Mouse (Mus musculus) MEL (cell line): ENCODE data around the gene Prss21. TPM values are rescaled to one million over a fixed set of nuclear protein-coding genes. Genes with fewer than 3 reads are reported as not detected.
A peak's percentile ranks its signal among the peaks of the same experiment; 100 is the strongest.

Experiments used
- DNase-seq: peaks from one replicate; pipeline ENCODE4 v3.0.0; 2011; ENCODE audit warnings: low read depth, low spot score
- H3K27ac ChIP-seq: 2 replicates; pipeline ENCODE4 v1.5.1; 2012; ENCODE audit warnings: low read depth, mild to moderate bottlenecking, control low read depth, low read length, moderate library complexity; ENCODE audit not compliant: control insufficient read depth
- H3K27me3 ChIP-seq, 2 experiments: fragments of 150-350 bp in 1 of 2; sonication (generic) in 1 of 2; 2 replicates each; pipeline ENCODE4 v1.6.1; 2012; ENCODE audit warnings: low read length in 2 of 2, mild to moderate bottlenecking in 2 of 2, improper control_type of control experiment in 1 of 2, moderate library complexity in 1 of 2; ENCODE audit not compliant: insufficient read depth in 2 of 2, control insufficient read depth in 1 of 2
- H3K36me3 ChIP-seq, 2 experiments: 2 replicates each; pipeline ENCODE4 v1.6.1; 2012 to 2014; ENCODE audit warnings: low read length in 2 of 2, improper control_type of control experiment in 1 of 2, inconsistent platforms in 1 of 2, mild to moderate bottlenecking in 1 of 2; ENCODE audit not compliant: insufficient read depth in 2 of 2, control insufficient read depth in 1 of 2
- H3K4me1 ChIP-seq, 2 experiments: fragments of 150-350 bp in 1 of 2; sonication (generic) in 1 of 2; 2 replicates each; pipeline ENCODE4 v1.6.1; 2012; ENCODE audit warnings: low read length in 2 of 2, improper control_type of control experiment in 1 of 2, mild to moderate bottlenecking in 1 of 2; ENCODE audit not compliant: insufficient read depth in 2 of 2, control insufficient read depth in 1 of 2
- H3K4me3 ChIP-seq, 2 experiments: fragments of 150-350 bp in 1 of 2; sonication (generic) in 1 of 2; 2 replicates each; pipeline ENCODE4 v1.5.1; 2012; ENCODE audit warnings: low read depth in 2 of 2, low read length in 2 of 2, mild to moderate bottlenecking in 2 of 2, moderate library complexity in 2 of 2, control low read depth in 1 of 2, improper control_type of control experiment in 1 of 2; ENCODE audit not compliant: control insufficient read depth in 1 of 2, insufficient read depth in 1 of 2
- H3K79me2 ChIP-seq: 2 replicates; pipeline ENCODE4 v1.6.1; 2012; ENCODE audit warnings: mild to moderate bottlenecking, low read length, moderate library complexity; ENCODE audit not compliant: control insufficient read depth, poor library complexity, insufficient read depth
- H3K9ac ChIP-seq: 2 replicates; pipeline ENCODE4 v1.6.1; 2012; ENCODE audit warnings: low read depth, mild to moderate bottlenecking, control low read depth, low read length, moderate library complexity; ENCODE audit not compliant: control insufficient read depth, poor library complexity, severe bottlenecking
- H3K9me3 ChIP-seq: fragments of 150-350 bp; sonication (generic); replicated peaks from 2 replicates; pipeline ENCODE4 v1.6.1; 2012; ENCODE audit warnings: mild to moderate bottlenecking, low read length, improper control_type of control experiment, moderate library complexity; ENCODE audit not compliant: insufficient read depth
- CHD1 ChIP-seq: IDR thresholded peaks from 2 replicates; pipeline ENCODE4 v1.6.1; 2012; ENCODE audit warnings: low read depth, mild to moderate bottlenecking, inconsistent platforms, low read length, improper control_type of control experiment
- CHD2 ChIP-seq: IDR thresholded peaks from 2 replicates; pipeline ENCODE4 v1.6.1; 2011; ENCODE audit warnings: low read length, improper control_type of control experiment
- CTCF ChIP-seq, 3 experiments: IDR thresholded peaks in 2 of 3; conservative IDR thresholded peaks in 1 of 3; 2 replicates each; pipeline ENCODE4 v1.5.1; 2011 to 2012; ENCODE audit warnings: low read length in 3 of 3, low read depth in 2 of 3, mild to moderate bottlenecking in 2 of 3, improper control_type of control experiment in 1 of 3, inconsistent platforms in 1 of 3, mixed read lengths in 1 of 3, moderate library complexity in 1 of 3; ENCODE audit not compliant: control insufficient read depth in 1 of 3, insufficient read depth in 1 of 3, poor library complexity in 1 of 3, severe bottlenecking in 1 of 3
- E2F4 ChIP-seq: IDR thresholded peaks from 2 replicates; pipeline ENCODE4 v1.6.1; 2011; ENCODE audit warnings: low read depth, low read length, improper control_type of control experiment, borderline replicate concordance
- ELF1 ChIP-seq: IDR thresholded peaks from 2 replicates; pipeline ENCODE4 v1.6.1; 2014; ENCODE audit warnings: low read depth, mild to moderate bottlenecking, inconsistent platforms, low read length, improper control_type of control experiment, moderate library complexity
- EP300 ChIP-seq, 2 experiments: IDR thresholded peaks; 2 replicates each; pipeline ENCODE4 v1.6.1; 2011; ENCODE audit warnings: improper control_type of control experiment in 2 of 2, low read length in 2 of 2, low read depth in 1 of 2, mild to moderate bottlenecking in 1 of 2
- ETS1 ChIP-seq: IDR thresholded peaks from 2 replicates; pipeline ENCODE4 v1.6.1; 2012; ENCODE audit warnings: low read depth, mild to moderate bottlenecking, inconsistent platforms, low read length, improper control_type of control experiment, moderate library complexity
- GABPA ChIP-seq: IDR thresholded peaks from 2 replicates; pipeline ENCODE4 v1.6.1; 2012; ENCODE audit warnings: low read depth, mild to moderate bottlenecking, inconsistent platforms, low read length, improper control_type of control experiment, moderate library complexity
- HCFC1 ChIP-seq: IDR thresholded peaks from 2 replicates; pipeline ENCODE4 v1.6.1; 2012; ENCODE audit warnings: low read depth, mild to moderate bottlenecking, inconsistent platforms, low read length, improper control_type of control experiment, moderate library complexity
- KAT2A ChIP-seq: conservative IDR thresholded peaks from 2 replicates; pipeline ENCODE4 v1.6.1; 2012; ENCODE audit warnings: low read depth, low read length, improper control_type of control experiment, inconsistent platforms
- MAFK ChIP-seq: IDR thresholded peaks from 2 replicates; pipeline ENCODE4 v1.6.1; 2011; ENCODE audit warnings: low read depth, mild to moderate bottlenecking, low read length, improper control_type of control experiment, borderline replicate concordance
- MAX ChIP-seq: IDR thresholded peaks from 2 replicates; pipeline ENCODE4 v1.6.1; 2011; ENCODE audit warnings: low read length, improper control_type of control experiment
- MAZ ChIP-seq: IDR thresholded peaks from 2 replicates; pipeline ENCODE4 v1.6.1; 2012; ENCODE audit warnings: low read depth, mild to moderate bottlenecking, inconsistent platforms, low read length, improper control_type of control experiment
- MEF2A ChIP-seq: IDR thresholded peaks from 2 replicates; pipeline ENCODE4 v1.6.1; 2014; ENCODE audit warnings: low read depth, mild to moderate bottlenecking, inconsistent platforms, low read length, improper control_type of control experiment; ENCODE audit not compliant: poor library complexity, insufficient replicate concordance, severe bottlenecking; ENCODE audit errors: extremely low read depth
- MXI1 ChIP-seq: IDR thresholded peaks from 2 replicates; pipeline ENCODE4 v1.6.1; 2011; ENCODE audit warnings: mild to moderate bottlenecking, low read depth, low read length, improper control_type of control experiment
- MYB ChIP-seq: IDR thresholded peaks from 2 replicates; pipeline ENCODE4 v1.6.1; 2011; ENCODE audit warnings: mild to moderate bottlenecking, low read depth, low read length, improper control_type of control experiment
- NELFE ChIP-seq: IDR thresholded peaks from 2 replicates; pipeline ENCODE4 v1.6.1; 2011; ENCODE audit warnings: low read depth, low read length, improper control_type of control experiment
- NRF1 ChIP-seq: IDR thresholded peaks from 2 replicates; pipeline ENCODE4 v1.6.1; 2014; ENCODE audit warnings: low read depth, mild to moderate bottlenecking, inconsistent platforms, low read length, improper control_type of control experiment, moderate library complexity; ENCODE audit not compliant: poor library complexity, insufficient read depth, severe bottlenecking
- POLR2A ChIP-seq, 2 experiments: IDR thresholded peaks; 2 replicates each; pipeline ENCODE4 v1.6.1; 2011 to 2012; ENCODE audit warnings: low read length in 2 of 2, mild to moderate bottlenecking in 2 of 2, control low read depth in 1 of 2, improper control_type of control experiment in 1 of 2, low read depth in 1 of 2, moderate library complexity in 1 of 2; ENCODE audit not compliant: control insufficient read depth in 1 of 2, insufficient read depth in 1 of 2, poor library complexity in 1 of 2
- POLR2AphosphoS5 ChIP-seq: IDR thresholded peaks from 2 replicates; pipeline ENCODE4 v1.6.1; 2012; ENCODE audit warnings: low read depth, borderline replicate concordance, mild to moderate bottlenecking, inconsistent platforms, low read length, moderate library complexity, mixed read lengths
- RCOR1 ChIP-seq: IDR thresholded peaks from 2 replicates; pipeline ENCODE4 v1.6.1; 2012; ENCODE audit warnings: low read depth, mild to moderate bottlenecking, inconsistent platforms, low read length, improper control_type of control experiment
- SIN3A ChIP-seq: IDR thresholded peaks from 2 replicates; pipeline ENCODE4 v1.6.1; 2012; ENCODE audit warnings: low read length, improper control_type of control experiment, inconsistent platforms
- SMC3 ChIP-seq: IDR thresholded peaks from 2 replicates; pipeline ENCODE4 v1.6.1; 2011; ENCODE audit warnings: low read depth, low read length, improper control_type of control experiment
- TBP ChIP-seq: IDR thresholded peaks from 2 replicates; pipeline ENCODE4 v1.8.0; 2011; ENCODE audit warnings: low read depth, low read length, improper control_type of control experiment
- TCF12 ChIP-seq: IDR thresholded peaks from 2 replicates; pipeline ENCODE4 v1.6.1; 2014; ENCODE audit warnings: low read depth, mild to moderate bottlenecking, inconsistent platforms, low read length, improper control_type of control experiment, moderate library complexity
- USF2 ChIP-seq, 2 experiments: IDR thresholded peaks; 2 replicates each; pipeline ENCODE4 v1.6.1; 2011 to 2012; ENCODE audit warnings: improper control_type of control experiment in 2 of 2, low read length in 2 of 2, borderline replicate concordance in 1 of 2, inconsistent platforms in 1 of 2, low read depth in 1 of 2, mild to moderate bottlenecking in 1 of 2; ENCODE audit not compliant: insufficient read depth in 1 of 2
- ZMIZ1 ChIP-seq: IDR thresholded peaks from 2 replicates; pipeline ENCODE4 v1.6.1; 2012; ENCODE audit warnings: low read depth, mild to moderate bottlenecking, inconsistent platforms, low read length, improper control_type of control experiment, moderate library complexity
- ZNF384 ChIP-seq: IDR thresholded peaks from 2 replicates; pipeline ENCODE4 v1.6.1; 2012; ENCODE audit warnings: low read depth, mild to moderate bottlenecking, inconsistent platforms, low read length, improper control_type of control experiment
- polyA plus RNA-seq, 2 experiments: library from polyadenylated mRNA; stranded (reverse) in 1 of 2; unstranded in 1 of 2; fragments of >175 nt in 1 of 2; fragments of >200 nt in 1 of 2; gene quantifications; 2 replicates each; pipeline versions ENCODE4 v1.2.1 to v1.2.4; 2012; ENCODE audit warnings: low replicate concordance in 2 of 2, low read depth in 1 of 2; ENCODE audit not compliant: insufficient read length in 2 of 2, insufficient read depth in 1 of 2, missing spikeins in 1 of 2
- total RNA-seq: library from RNA; depleted of rRNA; stranded (reverse); fragments of 300-350 nt; gene quantifications from 2 replicates; pipeline ENCODE4 v1.2.3, GENCODE M21; 2012

Prss21 gene
- total and polyA plus RNA-seq, 3 experiments = not detected

DNA sequence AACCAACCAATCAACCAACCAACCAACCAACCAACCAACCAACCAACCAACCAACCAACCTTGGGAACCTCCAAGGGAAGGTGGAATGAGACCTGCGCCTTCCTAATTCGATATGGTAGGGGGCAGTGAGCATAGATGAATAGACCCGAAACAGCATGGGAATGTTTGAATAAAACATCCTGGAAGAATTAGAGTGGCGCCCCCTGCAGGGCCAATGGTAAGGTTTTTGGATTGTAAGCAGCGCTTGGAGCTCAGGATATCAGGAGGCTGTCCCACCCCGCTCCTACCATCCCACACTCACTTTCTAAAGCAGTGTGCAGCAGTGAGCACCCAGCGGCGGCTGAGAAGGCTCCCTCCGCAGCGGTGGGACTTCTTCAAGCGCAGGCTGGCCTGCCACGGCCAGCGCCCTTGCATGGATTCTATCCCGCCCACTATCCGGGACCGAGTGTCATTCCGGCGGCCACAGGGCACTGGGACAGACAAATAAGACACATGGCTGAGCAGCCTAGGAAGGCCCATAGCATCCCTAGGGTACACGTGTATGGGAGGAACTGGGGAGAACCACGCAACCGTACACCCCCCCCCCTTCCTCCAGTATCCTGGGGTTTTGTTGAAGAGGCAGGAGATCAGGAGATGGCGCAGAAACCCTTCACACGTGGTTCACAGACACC, 24.6 kb upstream of the Prss21 start:
- H3K79me2 ChIP-seq = no peaks in the 10 kb centered on the region; the same call in 1 of the 2 replicates
- no peaks in the 10 kb centered on the region for H3K9me3 ChIP-seq
- no peaks in the 10 kb centered on the region for H3K36me3 ChIP-seq
- H3K4me3 ChIP-seq = peak overlapping the region; percentile 83 to 86
- H3K9ac ChIP-seq = peak overlapping the region; percentile 86
- DNase-seq = peak; percentile 75
- TF ChIP-seq SIN3A = peak; percentile 31; the same call in 1 of the 2 replicates
- no peak for TF ChIP-seq CHD2
- TF ChIP-seq TBP = peak; percentile 15; the same call in 1 of the 2 replicates
- TF ChIP-seq NELFE = peak; percentile 2; the same call in 1 of the 2 replicates
- TF ChIP-seq ETS1 = no peak
- TF ChIP-seq HCFC1 = no peak; the same call in 1 of the 2 replicates
- TF ChIP-seq CTCF (IDR thresholded peaks at IDR 0.05 in 2 of 3, conservative IDR thresholded peaks at IDR 0.05 in 1 of 3; ENCODE audit: control insufficient read depth in 1 of 3, insufficient read depth in 1 of 3, low read depth in 2 of 3, low read length in 3 of 3, poor library complexity in 1 of 3, severe bottlenecking in 1 of 3) = peak; percentile 61 to 67 (median 65)
- TF ChIP-seq SMC3 = peak; percentile 30; the same call in 1 of the 2 replicates
- peak; percentile 89; the same call in 1 of the 2 replicates for TF ChIP-seq MAX
- peaks cover 0 to 4% of the 10 kb centered on the region in 2 experiments; a peak in 1 of 4 replicates for H3K4me1 ChIP-seq
- H3K27me3 ChIP-seq = no peaks in the 10 kb centered on the region
- peak overlapping the region; percentile 3 for H3K27ac ChIP-seq

DNA sequence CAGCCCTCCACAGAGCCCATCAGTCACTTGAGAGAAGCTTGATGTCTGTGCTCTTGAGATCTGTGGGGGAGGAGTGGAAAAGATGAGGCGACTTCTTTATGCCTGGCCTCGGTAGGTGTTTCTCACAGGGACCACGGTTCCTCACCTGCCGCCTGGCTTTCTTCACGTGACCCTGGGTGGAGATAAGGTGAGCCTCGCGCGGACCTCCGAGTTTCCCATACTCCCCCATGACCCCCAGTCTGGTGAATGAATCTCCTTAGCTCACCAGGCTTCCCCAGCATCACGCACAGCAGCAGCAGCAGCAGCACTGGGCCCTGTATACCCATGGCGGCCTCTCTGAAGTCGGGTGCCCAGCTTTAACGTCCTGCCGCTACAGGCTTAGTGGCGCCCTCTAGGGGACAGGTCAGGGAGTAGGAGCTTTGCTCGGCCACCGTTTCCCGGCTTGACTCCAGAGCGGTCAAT, 24.0 kb upstream of the Prss21 start, which contains the start of the genes Prss32 and Prss41:
TSS of gene Prss32 (plus strand) at position 44 of the 462 bp plus-strand sequence.
TSS of gene Prss41 (minus strand) at position 361 of the 462 bp plus-strand sequence.
- Histone ChIP-seq H3K4me1 (peaks cover 0 to 4% of the 10 kb centered on the region in 2 experiments; a peak in 1 of 4 replicates), H3K36me3 (no peaks in the 10 kb centered on the region), H3K27ac (peak within 1 kb of the TSS; percentile 3), H3K79me2 (no peaks in the 10 kb centered on the region; the same call in 1 of the 2 replicates), H3K4me3 (peak within 1 kb of the TSS; percentile 83 to 86), H3K9me3 (no peaks in the 10 kb centered on the region), H3K27me3 (no peaks in the 10 kb centered on the region), H3K9ac (peak within 1 kb of the TSS; percentile 86)
- DNase-seq = peak; percentile 90
- TF ChIP-seq MAX (no peak; the same call in none of the 2 replicates), POLR2AphosphoS5 (no peak), RCOR1 (no peak), MAZ (0 out of 2 replicates have a peak, but pooled peaks have one; percentile 44), ELF1 (no peak), MAFK (no peak), USF2 (IDR thresholded peaks at IDR 0.05; ENCODE audit: borderline replicate concordance in 1 of 2, insufficient read depth in 1 of 2, low read depth in 1 of 2, low read length in 2 of 2) (peak; percentile 19 to 53; a peak in 1 of 4 replicates), MYB (no peak), E2F4 (no peak), CHD1 (no peak), HCFC1 (peak; percentile 14; the same call in 1 of the 2 replicates), ETS1 (no peak), POLR2A (IDR thresholded peaks at IDR 0.05; ENCODE audit: control insufficient read depth in 1 of 2, insufficient read depth in 1 of 2, low read depth in 1 of 2, low read length in 2 of 2, poor library complexity in 1 of 2) (peak; percentile 69 to 93), MEF2A (no peak), MXI1 (peak; percentile 83), ZMIZ1 (no peak), ZNF384 (no peak), SIN3A (no peak; the same call in 1 of the 2 replicates), TCF12 (no peak), EP300 (IDR thresholded peaks at IDR 0.05; ENCODE audit: low read depth in 1 of 2, low read length in 2 of 2) (no peak), KAT2A (no peak), GABPA (no peak), SMC3 (peak; percentile 36), NRF1 (no peak)
